Mouse (Mus musculus): ENCODE measurements around the gene H1foo. TPM values are rescaled to one million over a fixed set of nuclear protein-coding genes. Genes with fewer than 3 reads are reported as not detected.
A peak's percentile ranks its signal among the peaks of the same experiment; 100 is the strongest.

The H1foo gene
- polyA plus RNA-seq, 1 experiment, result not detected

- no peak overlapping the region for H3K4me3 ChIP-seq (ENCODE audit: insufficient read depth, low read length)
- TF ChIP-seq POLR2A (IDR thresholded peaks at IDR 0.05; ENCODE audit: extremely low read depth, insufficient read depth, low read length), result no peak
- TF ChIP-seq CTCF (IDR thresholded peaks at IDR 0.05; ENCODE audit: extremely low read depth, insufficient read depth, low read length), result no peak
- H3K4me1 ChIP-seq (ENCODE audit: control insufficient read depth, insufficient read depth, low read length), result 0 out of 2 replicates have a peak, but pooled peaks cover 2% of the 10 kb centered on the region
- H3K27ac ChIP-seq (ENCODE audit: insufficient read depth, low read length), result no peak overlapping the region
These were observed 29.3 kb downstream of the H1foo start for GRCm38 (mm10) chr6:115973881-115974662.

DNA sequence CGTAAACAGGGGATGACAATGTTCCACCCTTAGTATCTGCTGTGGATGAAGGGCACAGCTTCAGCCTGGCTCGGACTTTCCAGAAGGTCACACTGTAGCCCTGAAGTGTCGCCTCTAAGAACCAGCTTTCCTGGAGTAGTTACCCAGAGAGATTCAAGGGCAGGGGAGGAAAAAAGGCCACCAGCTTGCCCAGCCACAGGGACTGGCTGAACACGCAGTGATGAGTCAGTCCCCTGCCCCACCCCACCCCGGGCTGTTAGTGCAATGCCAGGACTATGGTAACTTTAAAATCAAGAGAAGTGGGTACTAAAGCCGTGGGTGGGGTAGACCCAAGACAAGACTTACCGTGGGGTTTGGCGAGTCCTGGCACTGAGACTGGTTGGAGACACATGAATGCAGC is 30.9 kb downstream of the H1foo start:
- no peak for TF ChIP-seq CTCF (IDR thresholded peaks at IDR 0.05; ENCODE audit: extremely low read depth, insufficient read depth, low read length)
- TF ChIP-seq POLR2A (IDR thresholded peaks at IDR 0.05; ENCODE audit: extremely low read depth, insufficient read depth, low read length), result no peak
- Histone ChIP-seq H3K27ac (ENCODE audit: insufficient read depth, low read length) (no peak overlapping the region), H3K4me3 (ENCODE audit: insufficient read depth, low read length) (no peak overlapping the region), H3K4me1 (ENCODE audit: control insufficient read depth, insufficient read depth, low read length) (0 out of 2 replicates have a peak, but pooled peaks cover 2% of the 10 kb centered on the region)

DNA sequence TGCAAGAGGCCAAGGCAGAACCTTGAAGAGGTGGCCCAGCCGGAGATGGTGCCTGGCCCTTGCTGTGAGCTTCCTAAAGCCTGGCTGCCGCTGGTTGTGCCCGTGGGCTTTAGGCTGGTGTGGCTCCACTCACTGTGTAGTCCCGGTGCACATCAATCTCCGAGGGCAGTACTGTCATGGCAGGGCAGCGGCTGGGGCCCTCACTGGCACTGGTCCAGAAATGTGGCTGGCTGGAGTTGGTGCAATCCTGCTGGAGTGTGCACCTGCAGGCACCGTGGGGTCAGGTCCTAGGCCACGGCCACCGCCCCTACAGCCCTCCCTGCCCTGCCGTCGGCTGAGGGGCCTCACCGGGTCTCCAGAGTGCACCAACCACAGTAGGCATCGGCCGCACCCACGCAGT is 33.1 kb downstream of the H1foo start:
- no peak overlapping the region for H3K4me3 ChIP-seq (ENCODE audit: insufficient read depth, low read length)
- H3K27ac ChIP-seq (ENCODE audit: insufficient read depth, low read length), result no peak overlapping the region
- no peak for TF ChIP-seq CTCF (IDR thresholded peaks at IDR 0.05; ENCODE audit: extremely low read depth, insufficient read depth, low read length)
- TF ChIP-seq POLR2A (IDR thresholded peaks at IDR 0.05; ENCODE audit: extremely low read depth, insufficient read depth, low read length), result no peak

DNA sequence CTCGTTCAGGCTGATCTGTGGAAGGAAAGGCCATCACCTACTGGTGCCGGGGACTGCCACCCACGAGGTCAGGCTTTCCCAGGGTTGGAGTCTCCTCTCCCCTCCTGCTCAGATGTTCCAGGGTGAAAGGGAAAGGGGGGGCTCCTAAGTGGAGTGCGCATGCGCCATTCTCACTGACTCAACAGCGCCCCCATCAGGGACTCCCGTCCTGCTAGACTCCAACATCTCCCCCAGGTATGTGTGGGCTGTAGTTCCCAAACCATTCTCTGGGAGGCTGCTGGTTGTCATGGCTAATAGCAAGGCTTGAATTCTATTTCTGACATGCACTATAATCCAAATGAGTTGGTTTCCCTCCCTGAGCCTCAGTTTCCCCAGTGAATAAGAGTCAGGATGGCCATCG is 33.9 kb downstream of the H1foo start:
- H3K4me1 ChIP-seq (ENCODE audit: control insufficient read depth, insufficient read depth, low read length), result 0 out of 2 replicates have a peak, but pooled peaks cover 3% of the 10 kb centered on the region
- no peak overlapping the region for H3K4me3 ChIP-seq (ENCODE audit: insufficient read depth, low read length)
- H3K27ac ChIP-seq (ENCODE audit: insufficient read depth, low read length), result no peak overlapping the region
- no peak for TF ChIP-seq POLR2A (IDR thresholded peaks at IDR 0.05; ENCODE audit: extremely low read depth, insufficient read depth, low read length)
- 0 out of 2 replicates have a peak, but pooled peaks have one; percentile 16 for TF ChIP-seq CTCF (IDR thresholded peaks at IDR 0.05; ENCODE audit: extremely low read depth, insufficient read depth, low read length)

More for the DNA sequence above, 33.1 kb downstream of the H1foo start:
- 0 out of 2 replicates have a peak, but pooled peaks cover 2% of the 10 kb centered on the region for H3K4me1 ChIP-seq (ENCODE audit: control insufficient read depth, insufficient read depth, low read length)

DNA sequence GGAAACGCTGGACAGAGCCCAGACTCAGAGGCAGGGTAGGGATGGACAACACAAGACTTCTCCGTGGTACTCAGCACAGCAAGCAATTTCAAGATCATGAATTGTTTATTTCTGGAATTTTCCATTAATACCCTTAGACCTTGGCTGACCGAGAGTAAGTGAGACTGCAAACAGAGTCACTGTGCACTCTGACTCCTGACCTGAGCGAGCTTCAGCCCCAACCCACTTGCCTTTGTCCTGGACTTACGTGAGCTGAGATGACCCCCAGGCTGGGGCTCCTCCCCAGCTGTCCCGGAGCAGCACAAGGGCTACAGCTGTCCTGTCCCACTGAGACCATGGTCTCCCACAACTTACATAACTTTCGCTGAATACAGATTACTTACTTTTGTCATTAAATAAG is 38.2 kb downstream of the H1foo start:
- no peak for TF ChIP-seq POLR2A (IDR thresholded peaks at IDR 0.05; ENCODE audit: extremely low read depth, insufficient read depth, low read length)
- no peak for TF ChIP-seq CTCF (IDR thresholded peaks at IDR 0.05; ENCODE audit: extremely low read depth, insufficient read depth, low read length)
- peak overlapping the region; percentile 55 for H3K27ac ChIP-seq (ENCODE audit: insufficient read depth, low read length)
- H3K4me1 ChIP-seq (ENCODE audit: control insufficient read depth, insufficient read depth, low read length), result peaks cover 9% of the 10 kb centered on the region
- H3K4me3 ChIP-seq (ENCODE audit: insufficient read depth, low read length), result no peak overlapping the region

- no peak for TF ChIP-seq POLR2A (IDR thresholded peaks at IDR 0.05; ENCODE audit: extremely low read depth, insufficient read depth, low read length)
- no peak for TF ChIP-seq CTCF (IDR thresholded peaks at IDR 0.05; ENCODE audit: extremely low read depth, insufficient read depth, low read length)
- Histone ChIP-seq H3K27ac (ENCODE audit: insufficient read depth, low read length) (no peak overlapping the region), H3K4me3 (ENCODE audit: insufficient read depth, low read length) (no peak overlapping the region), H3K4me1 (ENCODE audit: control insufficient read depth, insufficient read depth, low read length) (peaks cover 9% of the 10 kb centered on the region)
These were observed 38.7 kb downstream of the H1foo start for GRCm38 (mm10) chr6:115983306-115984038.

DNA sequence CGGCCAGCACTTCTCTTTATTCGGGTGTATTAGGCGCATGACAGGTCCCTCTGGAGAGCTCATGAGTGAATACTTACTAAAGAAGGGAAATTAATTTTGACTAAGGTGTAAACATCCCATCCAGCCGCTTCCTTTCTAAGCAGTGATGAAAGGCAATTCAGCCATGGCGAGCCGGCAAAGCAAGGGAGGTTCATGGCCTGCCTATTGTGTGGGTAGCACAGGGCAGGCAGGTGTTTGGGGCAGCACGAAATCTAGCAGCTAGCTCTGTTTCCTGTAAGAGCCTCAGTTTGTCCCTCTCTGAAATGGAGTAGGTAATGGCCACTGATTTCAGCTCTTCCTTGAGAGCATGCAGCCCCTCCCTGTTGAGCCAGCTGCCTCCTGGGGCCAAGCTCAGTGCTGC is 39.8 kb downstream of the H1foo start:
- Histone ChIP-seq H3K4me3 (ENCODE audit: insufficient read depth, low read length) (no peak overlapping the region), H3K27ac (ENCODE audit: insufficient read depth, low read length) (no peak overlapping the region; the same call in 1 of the 2 replicates), H3K4me1 (ENCODE audit: control insufficient read depth, insufficient read depth, low read length) (peaks cover 12% of the 10 kb centered on the region)
- no peak for TF ChIP-seq CTCF (IDR thresholded peaks at IDR 0.05; ENCODE audit: extremely low read depth, insufficient read depth, low read length)
- TF ChIP-seq POLR2A (IDR thresholded peaks at IDR 0.05; ENCODE audit: extremely low read depth, insufficient read depth, low read length), result no peak

DNA sequence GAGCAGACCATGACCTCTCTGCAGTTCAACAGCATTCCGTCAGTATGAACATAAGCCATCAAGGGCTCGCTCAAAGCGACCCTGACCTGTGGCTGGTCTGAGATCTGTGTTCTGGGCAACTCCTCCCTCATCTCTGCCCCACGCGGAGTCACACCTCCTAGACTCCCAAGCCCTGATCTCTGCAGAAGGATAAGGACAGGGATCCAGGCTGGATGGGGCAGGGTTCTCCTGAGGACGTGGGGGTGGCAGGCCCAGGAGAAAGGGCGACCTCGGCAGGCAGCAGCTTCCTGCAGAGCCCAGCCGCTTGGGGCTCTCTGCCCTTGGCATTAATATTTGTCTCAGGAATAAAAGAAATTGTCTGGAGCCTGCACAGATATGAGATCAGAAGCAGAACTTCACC is 40.9 kb downstream of the H1foo start:
- H3K4me3 ChIP-seq (ENCODE audit: insufficient read depth, low read length), result no peak overlapping the region
- TF ChIP-seq CTCF (IDR thresholded peaks at IDR 0.05; ENCODE audit: extremely low read depth, insufficient read depth, low read length), result no peak
- no peak for TF ChIP-seq POLR2A (IDR thresholded peaks at IDR 0.05; ENCODE audit: extremely low read depth, insufficient read depth, low read length)
- H3K4me1 ChIP-seq (ENCODE audit: control insufficient read depth, insufficient read depth, low read length), result peaks cover 18% of the 10 kb centered on the region
- H3K27ac ChIP-seq (ENCODE audit: insufficient read depth, low read length), result no peak overlapping the region

DNA sequence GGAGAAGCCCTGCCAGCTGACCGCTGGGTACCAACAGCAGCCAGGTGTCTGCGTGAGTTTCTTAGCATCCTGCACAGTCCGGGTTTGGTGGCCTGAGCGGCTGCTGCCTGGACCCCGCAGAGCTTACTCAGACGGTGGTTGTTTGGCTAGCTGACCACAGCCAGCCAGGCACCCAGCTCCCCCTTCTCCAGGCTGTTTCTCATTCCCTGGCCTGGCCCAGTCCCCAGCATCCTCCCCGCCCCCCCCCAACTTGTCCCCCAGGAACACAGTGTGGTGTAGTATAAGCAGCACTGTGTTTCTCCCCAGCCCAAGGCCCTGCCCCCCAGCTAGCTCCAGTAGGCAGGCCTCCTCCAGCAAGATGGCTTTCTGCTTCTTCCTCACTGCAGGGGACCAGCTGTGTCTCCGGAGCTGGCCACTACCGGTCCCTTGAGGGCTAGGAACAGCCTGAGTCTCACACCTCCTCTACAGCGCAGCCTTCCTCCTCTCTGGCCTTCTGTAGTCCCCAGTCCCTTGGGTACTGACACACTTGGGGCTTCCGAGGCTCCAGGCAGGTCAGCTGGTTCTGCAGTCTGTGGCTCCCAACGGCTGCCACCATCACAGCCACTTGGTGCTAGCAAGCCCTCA is 41.8 kb downstream of the H1foo start:
- no peak overlapping the region for H3K4me3 ChIP-seq (ENCODE audit: insufficient read depth, low read length)
- no peak for TF ChIP-seq CTCF (IDR thresholded peaks at IDR 0.05; ENCODE audit: extremely low read depth, insufficient read depth, low read length)
- TF ChIP-seq POLR2A (IDR thresholded peaks at IDR 0.05; ENCODE audit: extremely low read depth, insufficient read depth, low read length), result no peak
- peak overlapping the region; percentile 20; the same call in 1 of the 2 replicates for H3K27ac ChIP-seq (ENCODE audit: insufficient read depth, low read length)
- H3K4me1 ChIP-seq (ENCODE audit: control insufficient read depth, insufficient read depth, low read length), result peaks cover 18% of the 10 kb centered on the region
